Mouse (Mus musculus) heart, adult 9 months (tissue): Measurements from ENCODE around the gene Kel.

ENCODE experiments used
- DNase-seq, 2 experiments: peaks; one replicate each; pipeline ENCODE4 v3.0.0; 2022; ENCODE audit warnings: low spot score in 2 of 2

Gene Kel

GRCm38 (mm10) chr6:41704123-41704522, at the start of gene Kel:
Kel (minus strand) TSS chr6:41704339.
- DNase-seq: no peak

- DNase-seq: no peak
Observed at GRCm38 (mm10) chr6:41744664-41745392, 40.7 kb upstream of the Kel start.

GRCm38 (mm10) chr6:41741101-41741500, 37.0 kb upstream of the Kel start:
- DNase-seq: no peak

GRCm38 (mm10) chr6:41734719-41735470, 30.8 kb upstream of the Kel start:
- DNase-seq: no peak

GRCm38 (mm10) chr6:41727989-41728609, 24.0 kb upstream of the Kel start:
- no peak for DNase-seq

- no peak for DNase-seq
Observed at GRCm38 (mm10) chr6:41721430-41721829, 17.3 kb upstream of the Kel start.

- DNase-seq: no peak
Observed at GRCm38 (mm10) chr6:41710281-41710680, 6.1 kb upstream of the Kel start.

GRCm38 (mm10) chr6:41706275-41706674, 2.1 kb upstream of the Kel start:
- no peak for DNase-seq

GRCm38 (mm10) chr6:41702928-41703327, 1.2 kb downstream of the Kel start:
- no peak for DNase-seq

- DNase-seq: no peak
Observed at GRCm38 (mm10) chr6:41701245-41701644, 2.9 kb downstream of the Kel start.

- DNase-seq: no peak
Observed at GRCm38 (mm10) chr6:41694407-41694806, 9.7 kb downstream of the Kel start.

GRCm38 (mm10) chr6:41692200-41692599, 11.9 kb downstream of the Kel start:
- no peak for DNase-seq

- DNase-seq: no peak
Observed at GRCm38 (mm10) chr6:41685596-41685995, 18.5 kb downstream of the Kel start.

GRCm38 (mm10) chr6:41684911-41685310, 19.2 kb downstream of the Kel start:
- DNase-seq: no peak

GRCm38 (mm10) chr6:41684131-41684530, 20.0 kb downstream of the Kel start, which contains the start of gene Llcfc1:
Llcfc1 (plus strand) TSS chr6:41684431.
- DNase-seq: no peak

- DNase-seq: no peak
Observed at GRCm38 (mm10) chr6:41681656-41682055, 22.5 kb downstream of the Kel start.

- DNase-seq: no peak
Observed at GRCm38 (mm10) chr6:41680669-41681068, 23.5 kb downstream of the Kel start, which contains the start of gene Trpv5. Trpv5 (minus strand) TSS chr6:41680769.

GRCm38 (mm10) chr6:41676530-41676929, 27.6 kb downstream of the Kel start:
- no peak for DNase-seq

- no peak for DNase-seq
Observed at GRCm38 (mm10) chr6:41662320-41662719, 41.8 kb downstream of the Kel start.

- no peak for DNase-seq
Observed at GRCm38 (mm10) chr6:41658487-41658886, 45.7 kb downstream of the Kel start.

GRCm38 (mm10) chr6:41654648-41655047, 49.5 kb downstream of the Kel start:
- DNase-seq: no peak

GRCm38 (mm10) chr6:41653173-41653572, 51.0 kb downstream of the Kel start:
- DNase-seq: no peak

GRCm38 (mm10) chr6:41646672-41647071, 57.5 kb downstream of the Kel start:
- no peak for DNase-seq
